Mouse (Mus musculus) fat pad, adult 2 months (tissue): ENCODE data around the gene Flt3.

Experiments used
- DNase-seq: peaks from one replicate; pipeline ENCODE4 v3.0.0-alpha.2; 2011; ENCODE audit warnings: low read depth, low spot score; ENCODE audit errors: extremely low read depth

The Flt3 gene

GRCm38 (mm10) chr5:147294121-147294520 lies 106.2 kb downstream of the Flt3 start:
- no peak for DNase-seq

GRCm38 (mm10) chr5:147293127-147293910 lies 107.0 kb downstream of the Flt3 start:
- no peak for DNase-seq

GRCm38 (mm10) chr5:147292506-147293120 lies 107.7 kb downstream of the Flt3 start:
- DNase-seq = no peak

GRCm38 (mm10) chr5:147291764-147292505 lies 108.4 kb downstream of the Flt3 start:
- DNase-seq = no peak

- DNase-seq = no peak
Observed at GRCm38 (mm10) chr5:147284365-147284764, 115.9 kb downstream of the Flt3 start.
